Mouse (Mus musculus): ENCODE results near the gene Chodl. TPM values are rescaled to one million over a fixed set of nuclear protein-coding genes. Genes with fewer than 3 reads are reported as not detected.

Chodl gene
- polyA plus RNA-seq (2015; fragmentation: Nextera tagmentation; extraction: Ambion mirVana), result 70.6 and 77.6 TPM in 2 replicates

DNA sequence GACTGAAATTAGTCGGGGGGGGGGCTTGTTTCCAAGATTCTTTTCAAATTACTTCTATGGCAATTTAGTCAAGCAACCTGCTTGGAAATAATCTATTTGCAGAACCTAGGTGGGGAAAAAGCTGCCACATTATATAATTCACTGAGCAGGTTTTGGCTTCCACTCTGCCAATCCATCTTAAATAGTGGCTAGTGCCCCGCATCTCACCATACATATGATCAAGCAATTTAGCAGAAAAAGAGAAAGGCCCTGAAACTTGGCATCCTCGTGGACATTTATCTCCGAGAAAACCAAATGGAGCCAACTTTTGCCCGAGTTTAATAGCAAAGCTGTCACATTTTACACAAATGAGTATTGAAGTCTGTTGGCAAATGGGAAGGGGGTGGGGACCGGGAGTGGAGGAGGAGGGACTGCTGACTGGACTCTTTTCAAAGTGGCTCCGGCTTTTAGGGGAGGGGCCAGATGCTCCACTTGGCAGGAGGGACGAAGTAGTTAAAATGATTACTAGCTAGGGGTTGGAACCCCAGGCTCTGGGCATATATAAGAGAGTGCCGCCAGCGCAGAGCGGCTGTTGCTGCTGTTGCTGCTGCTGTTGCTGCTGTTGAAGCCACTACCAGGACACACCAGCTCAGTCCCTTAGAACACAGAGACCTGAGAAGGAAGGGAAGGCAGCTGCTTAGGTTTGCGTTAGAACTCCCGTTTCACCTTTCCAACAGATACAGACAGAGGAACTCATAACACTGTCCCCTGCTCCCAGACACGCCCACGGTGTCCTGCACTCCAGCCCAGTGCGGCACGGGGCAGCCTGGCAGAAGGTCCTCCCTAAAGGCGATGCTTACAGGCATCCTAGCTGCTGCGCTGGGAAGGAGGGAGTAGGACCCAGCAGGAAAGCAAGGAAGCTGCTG lies at the start of gene Chodl:
Gene Chodl, plus strand, starts transcription at position 567 of the 905 bp plus-strand sequence.

Other genes starting within 250 kb of the Chodl start
- gene Tmprss15, start 160.1 kb downstream of the Chodl start, polyA plus RNA-seq (2015; fragmentation: Nextera tagmentation; extraction: Ambion mirVana), result not detected in 2 replicates